Mouse (Mus musculus) MEL (cell line): ENCODE results near the gene Wnt6. TPM values are rescaled to one million over a fixed set of nuclear protein-coding genes. Genes with fewer than 3 reads are reported as not detected.

Source experiments
- DNase-seq: peaks from one replicate; pipeline ENCODE4 v3.0.0; 2011; ENCODE audit warnings: low read depth, low spot score
- H3K27ac ChIP-seq: 2 replicates; pipeline ENCODE4 v1.5.1; 2012; ENCODE audit warnings: low read depth, mild to moderate bottlenecking, control low read depth, low read length, moderate library complexity; ENCODE audit not compliant: control insufficient read depth
- H3K27me3 ChIP-seq, 2 experiments: fragments of 150-350 bp in 1 of 2; sonication (generic) in 1 of 2; 2 replicates each; pipeline ENCODE4 v1.6.1; 2012; ENCODE audit warnings: low read length in 2 of 2, mild to moderate bottlenecking in 2 of 2, improper control_type of control experiment in 1 of 2, moderate library complexity in 1 of 2; ENCODE audit not compliant: insufficient read depth in 2 of 2, control insufficient read depth in 1 of 2
- H3K36me3 ChIP-seq, 2 experiments: 2 replicates each; pipeline ENCODE4 v1.6.1; 2012 to 2014; ENCODE audit warnings: low read length in 2 of 2, improper control_type of control experiment in 1 of 2, inconsistent platforms in 1 of 2, mild to moderate bottlenecking in 1 of 2; ENCODE audit not compliant: insufficient read depth in 2 of 2, control insufficient read depth in 1 of 2
- H3K4me1 ChIP-seq, 2 experiments: fragments of 150-350 bp in 1 of 2; sonication (generic) in 1 of 2; 2 replicates each; pipeline ENCODE4 v1.6.1; 2012; ENCODE audit warnings: low read length in 2 of 2, improper control_type of control experiment in 1 of 2, mild to moderate bottlenecking in 1 of 2; ENCODE audit not compliant: insufficient read depth in 2 of 2, control insufficient read depth in 1 of 2
- H3K4me3 ChIP-seq, 2 experiments: fragments of 150-350 bp in 1 of 2; sonication (generic) in 1 of 2; 2 replicates each; pipeline ENCODE4 v1.5.1; 2012; ENCODE audit warnings: low read depth in 2 of 2, low read length in 2 of 2, mild to moderate bottlenecking in 2 of 2, moderate library complexity in 2 of 2, control low read depth in 1 of 2, improper control_type of control experiment in 1 of 2; ENCODE audit not compliant: control insufficient read depth in 1 of 2, insufficient read depth in 1 of 2
- H3K79me2 ChIP-seq: 2 replicates; pipeline ENCODE4 v1.6.1; 2012; ENCODE audit warnings: mild to moderate bottlenecking, low read length, moderate library complexity; ENCODE audit not compliant: control insufficient read depth, poor library complexity, insufficient read depth
- H3K9ac ChIP-seq: 2 replicates; pipeline ENCODE4 v1.6.1; 2012; ENCODE audit warnings: low read depth, mild to moderate bottlenecking, control low read depth, low read length, moderate library complexity; ENCODE audit not compliant: control insufficient read depth, poor library complexity, severe bottlenecking
- H3K9me3 ChIP-seq: fragments of 150-350 bp; sonication (generic); replicated peaks from 2 replicates; pipeline ENCODE4 v1.6.1; 2012; ENCODE audit warnings: mild to moderate bottlenecking, low read length, improper control_type of control experiment, moderate library complexity; ENCODE audit not compliant: insufficient read depth
- BHLHE40 ChIP-seq: IDR thresholded peaks from 2 replicates; pipeline ENCODE4 v1.6.1; 2012; ENCODE audit warnings: low read depth, mild to moderate bottlenecking, inconsistent platforms, low read length, improper control_type of control experiment, borderline replicate concordance
- CHD2 ChIP-seq: IDR thresholded peaks from 2 replicates; pipeline ENCODE4 v1.6.1; 2011; ENCODE audit warnings: low read length, improper control_type of control experiment
- CTCF ChIP-seq, 3 experiments: IDR thresholded peaks in 2 of 3; conservative IDR thresholded peaks in 1 of 3; 2 replicates each; pipeline ENCODE4 v1.5.1; 2011 to 2012; ENCODE audit warnings: low read length in 3 of 3, low read depth in 2 of 3, mild to moderate bottlenecking in 2 of 3, improper control_type of control experiment in 1 of 3, inconsistent platforms in 1 of 3, mixed read lengths in 1 of 3, moderate library complexity in 1 of 3; ENCODE audit not compliant: control insufficient read depth in 1 of 3, insufficient read depth in 1 of 3, poor library complexity in 1 of 3, severe bottlenecking in 1 of 3
- ELF1 ChIP-seq: IDR thresholded peaks from 2 replicates; pipeline ENCODE4 v1.6.1; 2014; ENCODE audit warnings: low read depth, mild to moderate bottlenecking, inconsistent platforms, low read length, improper control_type of control experiment, moderate library complexity
- GABPA ChIP-seq: IDR thresholded peaks from 2 replicates; pipeline ENCODE4 v1.6.1; 2012; ENCODE audit warnings: low read depth, mild to moderate bottlenecking, inconsistent platforms, low read length, improper control_type of control experiment, moderate library complexity
- GATA1 ChIP-seq: IDR thresholded peaks from 2 replicates; pipeline ENCODE4 v1.6.1; 2011; ENCODE audit warnings: low read depth, low read length, improper control_type of control experiment
- JUND ChIP-seq: IDR thresholded peaks from 2 replicates; pipeline ENCODE4 v1.6.1; 2011; ENCODE audit warnings: low read depth, mild to moderate bottlenecking, improper control_type of control experiment, low read length
- KAT2A ChIP-seq: conservative IDR thresholded peaks from 2 replicates; pipeline ENCODE4 v1.6.1; 2012; ENCODE audit warnings: low read depth, low read length, improper control_type of control experiment, inconsistent platforms
- MEF2A ChIP-seq: IDR thresholded peaks from 2 replicates; pipeline ENCODE4 v1.6.1; 2014; ENCODE audit warnings: low read depth, mild to moderate bottlenecking, inconsistent platforms, low read length, improper control_type of control experiment; ENCODE audit not compliant: poor library complexity, insufficient replicate concordance, severe bottlenecking; ENCODE audit errors: extremely low read depth
- MXI1 ChIP-seq: IDR thresholded peaks from 2 replicates; pipeline ENCODE4 v1.6.1; 2011; ENCODE audit warnings: mild to moderate bottlenecking, low read depth, low read length, improper control_type of control experiment
- MYB ChIP-seq: IDR thresholded peaks from 2 replicates; pipeline ENCODE4 v1.6.1; 2011; ENCODE audit warnings: mild to moderate bottlenecking, low read depth, low read length, improper control_type of control experiment
- MYC ChIP-seq: IDR thresholded peaks from 2 replicates; pipeline ENCODE4 v1.6.1; 2011; ENCODE audit warnings: low read depth, mild to moderate bottlenecking, low read length, improper control_type of control experiment, moderate library complexity
- NRF1 ChIP-seq: IDR thresholded peaks from 2 replicates; pipeline ENCODE4 v1.6.1; 2014; ENCODE audit warnings: low read depth, mild to moderate bottlenecking, inconsistent platforms, low read length, improper control_type of control experiment, moderate library complexity; ENCODE audit not compliant: poor library complexity, insufficient read depth, severe bottlenecking
- RAD21 ChIP-seq: IDR thresholded peaks from 2 replicates; pipeline ENCODE4 v1.6.1; 2011; ENCODE audit warnings: mild to moderate bottlenecking, low read depth, low read length, improper control_type of control experiment
- SIN3A ChIP-seq: IDR thresholded peaks from 2 replicates; pipeline ENCODE4 v1.6.1; 2012; ENCODE audit warnings: low read length, improper control_type of control experiment, inconsistent platforms
- SMC3 ChIP-seq: IDR thresholded peaks from 2 replicates; pipeline ENCODE4 v1.6.1; 2011; ENCODE audit warnings: low read depth, low read length, improper control_type of control experiment
- TBP ChIP-seq: IDR thresholded peaks from 2 replicates; pipeline ENCODE4 v1.8.0; 2011; ENCODE audit warnings: low read depth, low read length, improper control_type of control experiment
- TCF12 ChIP-seq: IDR thresholded peaks from 2 replicates; pipeline ENCODE4 v1.6.1; 2014; ENCODE audit warnings: low read depth, mild to moderate bottlenecking, inconsistent platforms, low read length, improper control_type of control experiment, moderate library complexity
- USF1 ChIP-seq: IDR thresholded peaks from 2 replicates; pipeline ENCODE4 v1.6.1; 2014; ENCODE audit warnings: low read depth, mild to moderate bottlenecking, inconsistent platforms, low read length, improper control_type of control experiment, moderate library complexity
- USF2 ChIP-seq, 2 experiments: IDR thresholded peaks; 2 replicates each; pipeline ENCODE4 v1.6.1; 2011 to 2012; ENCODE audit warnings: improper control_type of control experiment in 2 of 2, low read length in 2 of 2, borderline replicate concordance in 1 of 2, inconsistent platforms in 1 of 2, low read depth in 1 of 2, mild to moderate bottlenecking in 1 of 2; ENCODE audit not compliant: insufficient read depth in 1 of 2
- ZNF384 ChIP-seq: IDR thresholded peaks from 2 replicates; pipeline ENCODE4 v1.6.1; 2012; ENCODE audit warnings: low read depth, mild to moderate bottlenecking, inconsistent platforms, low read length, improper control_type of control experiment
- polyA plus RNA-seq, 2 experiments: library from polyadenylated mRNA; stranded (reverse) in 1 of 2; unstranded in 1 of 2; fragments of >175 nt in 1 of 2; fragments of >200 nt in 1 of 2; gene quantifications; 2 replicates each; pipeline versions ENCODE4 v1.2.1 to v1.2.4; 2012; ENCODE audit warnings: low replicate concordance in 2 of 2, low read depth in 1 of 2; ENCODE audit not compliant: insufficient read length in 2 of 2, insufficient read depth in 1 of 2, missing spikeins in 1 of 2
- total RNA-seq: library from RNA; depleted of rRNA; stranded (reverse); fragments of 300-350 nt; gene quantifications from 2 replicates; pipeline ENCODE4 v1.2.3, GENCODE M21; 2012

Gene Wnt6
- total and polyA plus RNA-seq, 3 experiments, result not detected

DNA sequence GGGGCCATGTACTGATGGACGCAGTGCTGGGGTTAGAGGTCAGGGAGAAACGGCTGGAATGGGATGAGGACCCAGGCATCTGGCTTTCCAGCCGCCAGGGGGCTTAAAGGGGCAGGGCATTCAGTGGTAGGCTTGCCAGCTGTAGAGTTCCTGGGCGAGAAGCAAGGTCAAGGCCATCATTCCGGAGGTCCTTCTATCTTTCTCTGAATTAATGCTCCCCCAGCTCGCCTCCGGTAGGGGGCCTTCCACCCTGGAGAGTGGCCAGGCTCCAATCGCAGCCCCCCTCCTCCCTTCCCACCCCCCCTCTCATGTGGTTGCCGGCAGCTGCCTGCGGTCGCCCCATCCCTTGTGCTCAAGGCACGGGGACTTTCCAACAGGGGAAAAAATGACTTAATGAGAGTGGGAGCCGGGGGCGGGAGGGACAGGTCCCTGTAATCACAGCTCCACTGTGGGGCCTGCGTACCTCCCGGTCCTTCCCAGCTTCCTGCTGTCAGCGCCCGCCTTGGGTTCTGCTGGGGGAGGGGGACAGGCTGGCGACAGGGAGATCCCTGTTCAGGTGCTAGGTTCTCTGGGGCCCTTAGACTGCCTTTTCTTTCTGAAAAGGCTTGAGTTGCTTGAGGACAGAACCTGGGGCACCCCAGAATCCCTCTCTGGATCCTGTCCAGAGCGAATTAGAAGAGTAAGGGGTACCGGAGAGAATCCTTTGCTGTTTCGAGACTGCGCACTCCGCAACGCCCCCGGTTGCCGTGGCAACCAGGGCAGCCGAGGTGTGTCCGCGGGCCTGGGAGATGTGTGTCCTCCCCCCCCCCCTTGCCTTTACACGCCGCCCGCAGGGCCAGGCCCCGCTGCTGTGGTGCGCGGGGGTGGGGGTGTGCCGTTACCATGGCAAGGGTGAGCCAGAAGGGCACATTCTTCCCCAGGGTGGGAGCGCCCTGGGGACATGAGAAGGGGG lies 34.9 kb downstream of the Wnt6 start:
- H3K4me3 ChIP-seq, result no peak overlapping the region
- no peak for DNase-seq
- H3K36me3 ChIP-seq, result no peaks in the 10 kb centered on the region
- H3K79me2 ChIP-seq, result no peaks in the 10 kb centered on the region
- no peaks in the 10 kb centered on the region for H3K9me3 ChIP-seq
- peaks cover 2 to 6% of the 10 kb centered on the region in 2 experiments for H3K27me3 ChIP-seq
- TF ChIP-seq MXI1 (no peak), CHD2 (no peak), MYC (no peak), GATA1 (no peak), TCF12 (no peak), SMC3 (no peak), USF2 (IDR thresholded peaks at IDR 0.05; ENCODE audit: borderline replicate concordance in 1 of 2, insufficient read depth in 1 of 2, low read depth in 1 of 2, low read length in 2 of 2) (no peak), BHLHE40 (no peak), ZNF384 (no peak), JUND (no peak), NRF1 (no peak), USF1 (no peak), GABPA (no peak), ELF1 (no peak), KAT2A (no peak), MYB (no peak)
- H3K9ac ChIP-seq, result no peak overlapping the region
- H3K27ac ChIP-seq, result no peak overlapping the region
- 0 out of 4 replicates have a peak, but pooled peaks cover 0 to 3% of the 10 kb centered on the region in 2 experiments for H3K4me1 ChIP-seq

DNA sequence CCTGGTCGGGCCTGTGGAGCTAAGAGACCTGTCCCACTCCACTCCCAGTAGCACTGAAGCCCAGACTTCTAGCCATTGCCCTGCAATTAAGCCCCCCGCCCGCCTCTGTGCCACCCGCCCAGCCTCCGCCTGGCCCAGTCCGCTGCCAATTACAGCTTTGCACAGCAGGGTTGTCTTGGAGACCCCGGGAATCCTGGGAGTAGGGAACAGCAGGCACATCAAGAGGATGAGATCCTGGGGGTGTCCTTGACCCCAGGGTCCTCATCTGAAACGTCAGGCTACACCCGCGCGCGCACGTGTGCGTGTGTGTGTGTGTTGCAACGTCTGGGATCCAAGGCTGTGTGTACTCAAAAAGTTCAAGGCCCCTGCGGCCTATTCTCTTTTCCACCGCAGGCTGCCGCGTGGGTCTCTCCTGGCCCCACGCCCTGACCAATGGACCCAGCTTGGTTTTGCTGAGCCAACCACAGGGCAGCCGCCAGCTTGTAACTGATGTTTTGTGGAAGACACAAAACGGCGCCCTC lies 35.9 kb downstream of the Wnt6 start:
- no peak overlapping the region for H3K4me3 ChIP-seq
- H3K9me3 ChIP-seq, result no peaks in the 10 kb centered on the region
- H3K9ac ChIP-seq, result no peak overlapping the region
- no peaks in the 10 kb centered on the region for H3K36me3 ChIP-seq
- H3K4me1 ChIP-seq, result 0 out of 4 replicates have a peak, but pooled peaks cover 0 to 3% of the 10 kb centered on the region in 2 experiments
- no peak for TF ChIP-seq GATA1
- no peak for TF ChIP-seq TBP
- no peak for TF ChIP-seq MEF2A
- no peak for TF ChIP-seq JUND
- no peak for TF ChIP-seq RAD21
- no peak for TF ChIP-seq CHD2
- no peak for TF ChIP-seq KAT2A
- TF ChIP-seq SIN3A, result no peak
- TF ChIP-seq CTCF (IDR thresholded peaks at IDR 0.05 in 2 of 3, conservative IDR thresholded peaks at IDR 0.05 in 1 of 3; ENCODE audit: control insufficient read depth in 1 of 3, insufficient read depth in 1 of 3, low read depth in 2 of 3, low read length in 3 of 3, poor library complexity in 1 of 3, severe bottlenecking in 1 of 3), result no peak
- no peak for TF ChIP-seq USF1
- no peaks in the 10 kb centered on the region for H3K79me2 ChIP-seq
- no peak overlapping the region for H3K27ac ChIP-seq
- no peak for DNase-seq
- peaks cover 2 to 7% of the 10 kb centered on the region in 2 experiments for H3K27me3 ChIP-seq
